Mouse (Mus musculus): ENCODE measurements at regions not wholly inside any gene's neighbourhood (a gene's known extent, or its start where the extent isn't known, plus 50 kb on each side); places are given as distances from the start of the nearest gene placed in this dataset.

DNA sequence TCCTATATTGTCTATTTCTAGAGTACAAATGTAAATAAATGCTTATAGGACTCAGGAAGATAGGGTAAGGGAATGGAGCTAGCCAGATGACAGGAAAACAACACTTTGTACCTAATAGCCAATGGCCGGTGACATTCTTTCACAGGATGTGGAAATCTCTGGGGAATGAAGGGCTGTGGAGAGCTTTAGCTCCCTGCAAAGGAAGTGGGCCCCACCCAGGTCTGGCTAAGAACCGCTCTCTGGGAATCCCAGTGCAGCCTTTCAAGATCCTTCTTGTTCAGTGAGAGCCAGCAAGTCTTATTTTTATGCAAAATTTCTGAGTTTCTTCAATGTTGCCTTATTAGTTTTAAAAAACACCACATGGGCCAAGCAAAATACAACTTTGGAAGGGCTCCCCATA, 54.7 kb upstream of the Pappa2 start:
- peak; percentile 16 to 67 for DNase-seq

DNA sequence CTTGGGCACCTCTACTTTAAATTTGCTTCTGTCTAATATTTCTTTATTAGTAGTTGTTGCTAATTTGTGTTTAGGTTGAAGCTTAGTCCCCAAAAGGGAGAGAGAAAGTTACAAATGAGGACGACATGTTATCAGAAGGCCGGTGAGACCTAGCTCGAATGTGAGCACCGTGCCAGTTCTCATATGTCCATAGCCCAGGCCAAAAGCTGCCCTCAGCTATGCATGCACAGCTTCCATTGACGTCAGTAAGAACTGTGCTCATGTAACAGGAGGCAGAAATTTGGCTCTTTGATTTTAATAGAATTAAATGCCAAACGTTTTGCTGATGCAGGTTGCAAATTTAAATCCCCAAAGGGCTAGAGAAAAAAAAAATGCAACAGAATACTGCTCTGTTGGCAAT, 56.1 kb upstream of the Pappa2 start:
- DNase-seq, result no peak

DNA sequence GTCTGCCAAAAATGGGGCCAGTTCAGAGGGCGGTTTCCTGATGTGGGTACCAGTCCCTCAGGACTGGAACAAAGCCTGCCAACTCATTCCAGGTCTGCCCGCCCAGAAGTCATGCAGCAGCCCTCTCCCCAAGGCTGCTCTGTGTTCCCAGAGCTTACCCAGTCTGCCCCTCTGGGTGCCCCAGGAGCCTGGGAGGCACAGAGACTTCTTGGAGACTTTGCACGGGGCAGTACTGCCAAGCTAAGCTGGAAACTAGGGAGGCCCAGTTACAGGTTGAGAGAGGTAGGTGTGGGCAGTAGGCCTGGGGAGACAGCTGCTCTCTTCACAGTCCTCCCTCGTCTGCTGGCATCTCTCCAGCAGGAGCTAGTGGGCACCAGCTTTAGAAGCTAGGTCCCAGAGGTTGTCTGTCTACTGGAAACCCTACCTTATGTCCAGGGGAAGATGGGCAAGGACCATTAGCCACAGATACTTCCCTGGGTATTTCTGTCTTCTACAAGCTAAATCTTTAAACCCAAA, 65.6 kb upstream of the Pappa2 start:
- DNase-seq, result no peak

DNA sequence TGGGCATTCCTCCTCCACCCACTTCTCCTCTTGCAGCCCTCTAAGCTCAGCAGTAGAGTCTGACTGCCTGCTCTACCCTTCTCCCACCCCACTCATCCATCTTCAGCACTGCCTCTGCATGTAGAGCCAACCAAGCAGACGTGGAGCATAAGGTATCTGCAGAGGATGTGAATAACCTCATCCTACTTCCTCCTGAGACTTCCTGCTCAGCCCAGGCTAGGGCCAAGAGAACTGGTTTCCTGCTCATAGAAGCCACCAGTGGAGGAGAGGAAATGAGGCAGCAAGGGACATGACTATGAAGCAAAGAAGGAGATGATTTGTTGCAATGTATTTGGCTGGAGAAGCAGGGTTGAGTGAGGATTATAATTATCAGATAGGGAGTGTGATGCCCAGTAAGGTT, 84.7 kb upstream of the Pappa2 start:
- DNase-seq, result peak in 1 of 2 experiments; percentile 55

DNA sequence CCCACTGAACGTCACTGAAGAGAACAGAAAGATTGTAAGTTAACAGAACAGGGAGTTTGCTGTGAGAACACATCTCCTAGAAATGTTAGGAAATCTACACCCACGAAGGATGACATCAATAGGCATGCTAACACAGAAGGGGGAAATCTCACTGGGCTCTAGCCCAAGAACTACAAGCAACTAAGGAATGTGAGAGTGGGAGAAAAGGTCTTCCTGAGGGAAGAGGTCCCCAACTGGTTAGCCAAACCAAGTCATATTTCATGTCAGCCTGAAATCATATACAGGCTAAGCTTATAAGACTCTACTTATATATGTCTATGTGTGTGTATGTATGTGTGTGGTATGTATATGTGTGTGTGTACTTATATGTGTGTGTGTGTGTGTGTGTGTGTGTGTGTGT, 118.9 kb upstream of the Pappa2 start:
- no peak for DNase-seq

DNA sequence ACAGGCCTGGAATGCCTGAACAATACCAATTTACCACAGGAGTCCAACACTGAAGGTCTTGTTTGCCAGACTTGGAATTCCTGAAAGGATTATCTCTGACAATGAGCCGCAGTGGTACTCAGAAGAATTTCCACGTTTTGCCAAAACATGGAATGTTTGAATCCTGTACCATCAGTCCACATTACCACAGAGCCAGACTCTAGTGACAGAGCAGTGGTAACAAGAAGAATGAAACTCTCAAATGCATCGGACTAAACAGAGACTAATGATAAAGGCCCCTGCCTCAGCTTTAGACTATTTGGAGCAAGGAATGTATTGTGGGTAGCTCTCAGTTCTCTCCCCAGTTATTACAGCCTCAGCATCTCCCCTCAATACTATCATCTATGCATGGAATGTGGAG, 109.9 kb upstream of the Cop1 start:
- no peak for DNase-seq

DNA sequence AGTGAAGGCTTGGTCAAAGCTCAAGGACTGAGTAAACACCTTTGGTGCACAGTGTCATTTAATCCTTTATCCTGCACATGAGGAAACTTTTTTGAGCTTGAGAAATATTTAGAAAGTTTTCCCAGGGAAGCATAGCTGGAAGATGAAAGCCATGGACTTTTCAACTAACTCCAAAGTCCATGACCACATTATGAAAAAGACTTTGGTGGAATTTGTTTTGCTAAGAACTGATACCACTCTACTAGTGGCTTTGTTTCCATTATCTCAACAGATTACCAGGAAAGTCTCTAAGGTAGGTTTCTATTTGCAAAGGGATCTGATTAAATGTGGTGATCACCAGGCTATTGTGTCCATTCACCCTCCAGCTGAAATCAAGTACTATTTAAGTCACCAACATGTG, 107.2 kb upstream of the Cop1 start:
- DNase-seq, result no peak

DNA sequence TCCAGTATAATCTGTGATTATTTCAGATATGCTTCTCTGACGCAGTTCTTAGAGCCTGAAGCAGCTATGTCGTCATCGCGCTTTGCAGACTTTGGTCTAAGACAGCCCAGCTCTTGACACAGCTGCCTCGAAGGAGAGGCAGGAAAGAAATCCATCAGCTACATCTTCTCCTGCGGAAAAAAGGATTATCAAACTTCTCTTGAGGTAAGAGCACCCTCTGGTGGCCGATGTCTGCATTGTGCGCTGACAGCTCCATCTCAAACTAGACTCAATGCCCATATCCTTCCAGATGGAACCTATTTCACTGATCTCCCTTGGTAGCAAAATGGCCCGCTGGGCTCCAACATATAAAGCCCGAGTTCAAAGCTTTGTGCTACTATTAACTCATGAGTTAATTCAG, 96.8 kb upstream of the Cop1 start:
- peak; percentile 61 to 83 for DNase-seq

DNA sequence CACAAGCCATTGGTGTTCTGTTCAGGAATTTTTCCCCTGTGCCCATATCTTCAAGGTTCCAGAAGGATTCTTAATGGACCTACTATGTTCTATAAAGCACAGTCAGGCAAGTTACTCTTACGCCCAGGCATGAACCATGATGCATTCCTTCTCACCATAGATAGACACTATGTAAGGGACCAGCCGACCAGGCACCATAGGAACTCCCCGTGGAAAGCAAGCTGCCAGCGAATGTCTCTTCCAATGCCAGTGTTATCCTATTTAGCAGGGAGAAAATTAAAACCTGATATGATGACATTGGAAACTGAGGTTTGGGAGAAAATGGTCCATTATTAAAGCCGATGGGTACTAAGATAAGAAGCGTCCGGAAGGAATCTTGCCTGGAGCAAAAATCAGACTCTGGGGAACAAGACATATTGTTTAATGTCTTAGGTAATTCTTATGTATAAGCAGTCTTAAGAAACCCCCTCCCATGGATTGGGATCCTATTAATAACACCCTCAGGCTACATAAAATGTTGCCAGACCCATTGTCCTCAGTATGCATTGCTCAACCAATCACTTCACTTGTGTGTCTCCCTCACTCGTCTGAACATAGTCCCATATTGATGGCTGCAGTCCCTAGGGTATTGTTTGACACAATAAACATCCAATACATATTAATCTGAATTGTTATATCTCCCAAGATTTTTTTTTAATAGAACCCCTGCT, 84.2 kb upstream of the Cop1 start:
- DNase-seq, result no peak

DNA sequence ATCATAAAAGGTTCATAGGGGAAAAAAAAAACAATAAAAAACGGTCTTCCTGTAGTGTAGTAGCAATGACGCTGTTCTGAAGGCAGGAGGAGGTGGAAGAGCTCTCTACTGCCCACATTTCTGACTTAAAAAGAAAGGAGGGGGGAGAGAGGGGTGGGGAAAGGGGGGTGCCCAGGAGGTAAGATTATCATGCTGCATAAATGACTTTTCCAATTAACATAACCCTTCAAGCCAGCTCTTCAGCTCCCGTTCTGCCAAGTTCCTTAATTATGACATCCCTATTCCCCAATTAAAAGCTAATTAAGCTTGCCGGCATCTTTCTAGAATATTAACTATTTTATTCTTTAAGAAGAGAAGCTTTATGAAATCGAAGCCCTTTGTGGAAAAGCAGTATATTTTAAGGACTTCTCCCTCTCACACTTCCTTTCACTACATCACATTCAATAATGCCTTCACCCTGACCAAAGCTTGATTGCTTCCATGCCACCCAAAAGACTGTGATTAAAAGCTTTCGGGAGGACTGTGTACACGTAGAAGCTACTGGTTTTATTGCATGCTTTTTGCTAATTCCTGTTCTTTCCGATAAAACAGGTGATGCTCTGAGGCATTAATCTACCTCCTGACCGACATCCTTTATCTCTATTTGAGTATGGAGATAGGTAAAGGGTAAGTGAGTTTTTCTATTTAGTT, 83.5 kb upstream of the Cop1 start:
- no peak for DNase-seq

DNA sequence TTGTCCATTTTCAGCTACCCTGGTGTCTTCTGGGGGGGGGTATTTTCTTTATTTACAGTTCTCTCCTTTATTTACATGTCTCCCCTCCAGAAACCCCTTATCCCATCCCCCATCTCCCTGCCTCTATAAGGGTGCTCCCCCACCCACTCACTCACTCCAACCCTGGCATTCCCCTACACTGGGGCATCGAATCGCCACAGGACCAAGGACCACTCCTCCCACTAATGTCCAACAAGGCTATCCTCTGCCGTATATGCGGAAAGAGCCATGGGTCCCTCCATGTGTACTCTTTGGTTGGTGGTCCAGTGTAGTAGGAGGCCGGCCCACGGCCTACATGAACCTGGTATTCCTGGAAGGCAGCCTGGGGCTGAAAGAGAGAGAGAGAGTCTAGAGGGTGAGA, 82.9 kb upstream of the Cop1 start:
- DNase-seq, result no peak

DNA sequence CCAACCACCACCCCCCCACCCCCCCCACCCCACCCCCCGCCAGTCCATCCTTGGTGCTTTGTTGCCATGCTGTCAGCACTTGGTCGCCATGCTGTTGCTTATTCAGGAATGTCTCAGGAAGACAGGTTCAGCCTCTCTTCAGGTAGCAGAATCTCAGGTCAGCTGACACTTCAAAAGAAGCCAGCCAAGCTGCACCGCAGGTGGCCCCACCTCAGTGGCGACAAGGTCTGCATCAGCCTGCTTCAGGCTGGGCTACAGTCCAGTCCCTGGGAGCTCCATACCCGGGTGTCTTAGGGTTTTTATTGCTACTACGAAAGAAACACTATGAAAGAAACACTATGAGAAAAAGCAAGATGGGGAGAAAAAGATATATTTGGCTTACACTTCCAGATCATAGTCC, 82.4 kb upstream of the Cop1 start:
- DNase-seq, result no peak

DNA sequence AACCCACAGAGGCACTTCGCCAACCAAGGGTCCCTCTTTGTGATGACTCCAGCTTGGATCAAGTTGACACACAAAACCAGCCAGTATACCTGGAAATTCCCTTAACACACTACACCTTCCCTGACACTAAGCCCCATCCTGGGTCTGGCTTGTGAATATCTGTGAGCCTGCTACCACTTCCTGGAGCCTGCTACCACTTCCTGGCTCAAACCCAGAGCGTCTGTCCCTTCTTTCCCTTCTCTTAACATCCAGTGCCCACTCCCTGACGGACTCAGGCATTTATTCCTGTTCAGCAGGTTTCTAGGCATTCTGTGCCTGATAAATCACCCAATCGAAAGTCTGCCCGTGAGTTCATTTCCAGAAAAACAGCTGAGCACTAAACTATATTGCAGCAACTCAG, 81.8 kb upstream of the Cop1 start:
- no peak for DNase-seq

DNA sequence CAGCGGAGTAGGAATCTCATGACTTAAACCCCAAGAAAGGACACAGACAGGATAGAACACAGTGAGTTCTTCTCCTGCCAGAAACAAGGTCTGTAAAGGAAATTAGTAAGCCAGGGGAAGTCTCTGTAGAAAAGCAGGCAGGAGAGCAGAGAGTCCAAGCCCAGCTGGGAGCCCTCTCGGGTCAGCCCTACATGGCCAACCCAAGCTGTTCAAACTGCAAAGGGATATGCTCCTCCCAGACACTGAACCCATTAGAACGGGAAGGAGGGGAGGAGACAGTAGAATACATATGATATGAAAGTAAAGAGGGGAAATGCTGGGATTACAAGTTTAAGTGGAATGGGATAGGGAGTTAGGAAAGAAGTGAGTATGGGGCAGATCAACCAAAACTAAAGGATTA, 75.7 kb upstream of the Cop1 start:
- no peak for DNase-seq

DNA sequence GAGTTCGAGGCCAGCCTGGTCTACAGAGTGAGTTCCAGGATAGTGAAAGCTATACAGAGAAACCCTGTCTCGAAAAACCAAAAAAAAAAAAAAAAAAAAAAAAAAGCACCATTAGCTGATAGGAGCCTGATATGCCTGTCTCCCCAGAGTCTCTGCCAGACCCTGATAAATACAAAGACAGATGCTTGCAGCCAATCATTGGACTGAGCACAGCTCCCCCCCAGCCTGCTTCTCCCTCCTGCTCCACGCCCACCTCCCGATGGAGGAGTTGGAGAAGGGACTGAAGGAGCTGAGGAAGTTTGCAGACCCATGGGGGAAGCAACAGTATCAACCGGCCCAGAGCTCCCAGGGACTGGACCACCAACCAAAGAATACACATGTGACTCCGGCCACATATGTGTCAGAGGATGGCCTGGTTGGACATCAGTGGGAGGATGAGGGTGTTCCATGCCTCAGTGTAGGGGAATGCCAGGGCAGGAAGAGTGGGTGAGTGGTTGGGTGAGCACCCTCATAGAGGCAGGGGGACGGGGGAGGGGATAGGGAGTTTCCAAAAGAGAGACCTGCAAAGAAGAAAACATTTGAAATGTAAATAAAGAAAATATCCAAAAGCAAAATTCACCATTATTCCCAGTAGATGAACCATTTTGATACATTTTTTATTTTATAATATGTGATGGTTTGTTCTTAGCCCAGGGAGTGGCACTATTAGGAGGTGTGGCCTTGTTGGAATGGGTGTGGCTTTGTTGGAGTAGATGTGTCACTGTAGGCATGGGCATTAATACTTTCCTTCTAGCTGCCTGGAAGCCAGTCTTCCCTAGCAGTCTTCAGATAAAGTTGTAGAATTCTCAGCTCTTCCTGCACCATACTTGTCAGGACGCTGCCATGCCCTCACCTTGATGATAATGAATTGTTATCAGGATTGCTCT, 71.8 kb upstream of the Cop1 start:
- DNase-seq, result no peak

DNA sequence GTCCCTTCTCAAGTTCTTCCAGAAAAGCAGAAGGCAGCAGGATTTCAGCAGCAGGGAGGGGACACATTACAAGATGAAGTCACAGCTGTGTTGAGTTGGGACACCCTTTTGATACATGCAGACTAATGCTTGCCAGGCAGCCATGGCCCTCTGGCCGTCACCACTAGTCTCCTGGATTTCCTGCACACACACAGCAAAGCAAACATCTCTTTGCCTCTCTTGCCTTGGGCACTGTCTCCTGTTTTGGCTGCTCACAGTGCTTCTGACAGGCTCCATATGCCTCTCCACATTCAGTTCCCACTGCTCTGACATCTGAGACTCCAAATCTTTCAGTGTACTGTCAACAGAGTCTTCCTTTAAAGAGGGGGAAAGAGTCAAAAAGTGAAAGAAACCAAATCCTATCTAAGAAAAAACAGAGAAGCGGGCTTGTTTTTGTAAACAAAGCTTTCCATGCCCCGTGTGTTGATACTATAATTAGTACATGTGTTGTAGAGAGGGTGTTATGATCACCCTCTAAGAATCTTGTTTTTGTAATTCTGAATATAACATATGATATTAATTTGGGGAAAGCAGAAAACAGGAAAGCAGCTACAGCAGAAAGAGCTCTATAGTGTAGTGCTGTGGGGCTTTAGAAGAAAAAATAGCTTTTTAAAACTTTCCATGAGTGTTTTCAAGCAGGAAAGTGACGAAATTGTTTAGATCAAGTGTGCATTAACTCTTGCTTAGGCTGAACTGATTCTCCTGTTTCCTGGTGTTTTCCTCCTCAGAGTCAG, 68.8 kb upstream of the Cop1 start:
- no peak for DNase-seq

DNA sequence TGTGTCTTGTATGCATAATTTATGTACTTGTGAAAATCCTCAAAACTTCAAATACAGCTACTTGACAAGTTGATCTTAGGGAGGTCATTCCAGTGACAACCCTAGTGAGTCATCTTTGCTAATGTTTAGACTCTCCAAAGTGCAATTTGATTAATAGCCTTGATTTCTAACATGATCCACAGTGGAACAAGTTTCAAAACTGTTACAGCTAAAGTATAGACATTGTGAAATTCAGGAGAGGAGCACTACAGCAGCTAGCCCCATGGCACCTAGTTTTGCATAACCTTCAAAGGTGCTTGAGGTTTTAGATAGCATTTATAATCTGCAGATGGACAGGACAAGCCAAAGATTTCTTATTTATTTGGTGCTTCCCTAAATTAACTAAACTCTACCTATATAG, 50.1 kb upstream of the Cop1 start:
- DNase-seq, result no peak
